Mouse (Mus musculus) ES-CJ7 (cell line): ENCODE data around the gene Gm21915.

Source experiments
- DNase-seq: peaks from one replicate; pipeline ENCODE4 v3.0.0; 2011; ENCODE audit warnings: low read depth, low spot score

The Gm21915 gene

GRCm38 (mm10) chr9:40666190-40666803 is 4.1 kb upstream of the Gm21915 start:
- no peak for DNase-seq

- peak; percentile 25 for DNase-seq
Measured at GRCm38 (mm10) chr9:40671323-40671930, 1.0 kb downstream of the Gm21915 start.

GRCm38 (mm10) chr9:40675203-40675958 is 5.0 kb downstream of the Gm21915 start:
- no peak for DNase-seq

GRCm38 (mm10) chr9:40678653-40679052 is 8.2 kb downstream of the Gm21915 start:
- DNase-seq: no peak

- peak; percentile 27 for DNase-seq
Measured at GRCm38 (mm10) chr9:40685801-40686420, 15.5 kb downstream of the Gm21915 start, which contains the start of gene Clmp. Gene Clmp, plus strand, starts transcription at chr9:40685962.

GRCm38 (mm10) chr9:40686421-40686899 is 16.0 kb downstream of the Gm21915 start:
- peak; percentile 45 for DNase-seq

- no peak for DNase-seq
Measured at GRCm38 (mm10) chr9:40687053-40687452, 16.6 kb downstream of the Gm21915 start.

- DNase-seq: no peak
Measured at GRCm38 (mm10) chr9:40687553-40687952, 17.1 kb downstream of the Gm21915 start.

GRCm38 (mm10) chr9:40690511-40690910 is 20.1 kb downstream of the Gm21915 start:
- DNase-seq: no peak

GRCm38 (mm10) chr9:40693026-40693425 is 22.6 kb downstream of the Gm21915 start:
- no peak for DNase-seq

- peak; percentile 22 for DNase-seq
Measured at GRCm38 (mm10) chr9:40693768-40694167, 23.4 kb downstream of the Gm21915 start.

GRCm38 (mm10) chr9:40694284-40694683 is 23.9 kb downstream of the Gm21915 start:
- DNase-seq: no peak

GRCm38 (mm10) chr9:40696086-40696485 is 25.7 kb downstream of the Gm21915 start:
- DNase-seq: no peak

- DNase-seq: no peak
Measured at GRCm38 (mm10) chr9:40699194-40699593, 28.8 kb downstream of the Gm21915 start.

GRCm38 (mm10) chr9:40700253-40700652 is 29.8 kb downstream of the Gm21915 start:
- DNase-seq: no peak

- DNase-seq: no peak
Measured at GRCm38 (mm10) chr9:40704364-40705276, 34.2 kb downstream of the Gm21915 start.

- no peak for DNase-seq
Measured at GRCm38 (mm10) chr9:40708448-40709140, 38.2 kb downstream of the Gm21915 start.

- no peak for DNase-seq
Measured at GRCm38 (mm10) chr9:40709141-40709537, 38.7 kb downstream of the Gm21915 start.

- no peak for DNase-seq
Measured at GRCm38 (mm10) chr9:40709587-40709986, 39.2 kb downstream of the Gm21915 start.

GRCm38 (mm10) chr9:40709991-40710390 is 39.6 kb downstream of the Gm21915 start:
- no peak for DNase-seq
